Mouse (Mus musculus) MEL (cell line): ENCODE results near the gene Nadk2. TPM values are rescaled to one million over a fixed set of nuclear protein-coding genes. Genes with fewer than 3 reads are reported as not detected.
A peak's percentile ranks its signal among the peaks of the same experiment; 100 is the strongest.

Experiments
- DNase-seq: peaks from one replicate; pipeline ENCODE4 v3.0.0; 2011; ENCODE audit warnings: low read depth, low spot score
- H3K27ac ChIP-seq: 2 replicates; pipeline ENCODE4 v1.5.1; 2012; ENCODE audit warnings: low read depth, mild to moderate bottlenecking, control low read depth, low read length, moderate library complexity; ENCODE audit not compliant: control insufficient read depth
- H3K27me3 ChIP-seq, 2 experiments: fragments of 150-350 bp in 1 of 2; sonication (generic) in 1 of 2; 2 replicates each; pipeline ENCODE4 v1.6.1; 2012; ENCODE audit warnings: low read length in 2 of 2, mild to moderate bottlenecking in 2 of 2, improper control_type of control experiment in 1 of 2, moderate library complexity in 1 of 2; ENCODE audit not compliant: insufficient read depth in 2 of 2, control insufficient read depth in 1 of 2
- H3K36me3 ChIP-seq, 2 experiments: 2 replicates each; pipeline ENCODE4 v1.6.1; 2012 to 2014; ENCODE audit warnings: low read length in 2 of 2, improper control_type of control experiment in 1 of 2, inconsistent platforms in 1 of 2, mild to moderate bottlenecking in 1 of 2; ENCODE audit not compliant: insufficient read depth in 2 of 2, control insufficient read depth in 1 of 2
- H3K4me1 ChIP-seq, 2 experiments: fragments of 150-350 bp in 1 of 2; sonication (generic) in 1 of 2; 2 replicates each; pipeline ENCODE4 v1.6.1; 2012; ENCODE audit warnings: low read length in 2 of 2, improper control_type of control experiment in 1 of 2, mild to moderate bottlenecking in 1 of 2; ENCODE audit not compliant: insufficient read depth in 2 of 2, control insufficient read depth in 1 of 2
- H3K4me3 ChIP-seq, 2 experiments: fragments of 150-350 bp in 1 of 2; sonication (generic) in 1 of 2; 2 replicates each; pipeline ENCODE4 v1.5.1; 2012; ENCODE audit warnings: low read depth in 2 of 2, low read length in 2 of 2, mild to moderate bottlenecking in 2 of 2, moderate library complexity in 2 of 2, control low read depth in 1 of 2, improper control_type of control experiment in 1 of 2; ENCODE audit not compliant: control insufficient read depth in 1 of 2, insufficient read depth in 1 of 2
- H3K79me2 ChIP-seq: 2 replicates; pipeline ENCODE4 v1.6.1; 2012; ENCODE audit warnings: mild to moderate bottlenecking, low read length, moderate library complexity; ENCODE audit not compliant: control insufficient read depth, poor library complexity, insufficient read depth
- H3K9ac ChIP-seq: 2 replicates; pipeline ENCODE4 v1.6.1; 2012; ENCODE audit warnings: low read depth, mild to moderate bottlenecking, control low read depth, low read length, moderate library complexity; ENCODE audit not compliant: control insufficient read depth, poor library complexity, severe bottlenecking
- H3K9me3 ChIP-seq: fragments of 150-350 bp; sonication (generic); replicated peaks from 2 replicates; pipeline ENCODE4 v1.6.1; 2012; ENCODE audit warnings: mild to moderate bottlenecking, low read length, improper control_type of control experiment, moderate library complexity; ENCODE audit not compliant: insufficient read depth
- BHLHE40 ChIP-seq: IDR thresholded peaks from 2 replicates; pipeline ENCODE4 v1.6.1; 2012; ENCODE audit warnings: low read depth, mild to moderate bottlenecking, inconsistent platforms, low read length, improper control_type of control experiment, borderline replicate concordance
- ELF1 ChIP-seq: IDR thresholded peaks from 2 replicates; pipeline ENCODE4 v1.6.1; 2014; ENCODE audit warnings: low read depth, mild to moderate bottlenecking, inconsistent platforms, low read length, improper control_type of control experiment, moderate library complexity
- EP300 ChIP-seq, 2 experiments: IDR thresholded peaks; 2 replicates each; pipeline ENCODE4 v1.6.1; 2011; ENCODE audit warnings: improper control_type of control experiment in 2 of 2, low read length in 2 of 2, low read depth in 1 of 2, mild to moderate bottlenecking in 1 of 2
- MAZ ChIP-seq: IDR thresholded peaks from 2 replicates; pipeline ENCODE4 v1.6.1; 2012; ENCODE audit warnings: low read depth, mild to moderate bottlenecking, inconsistent platforms, low read length, improper control_type of control experiment
- MXI1 ChIP-seq: IDR thresholded peaks from 2 replicates; pipeline ENCODE4 v1.6.1; 2011; ENCODE audit warnings: mild to moderate bottlenecking, low read depth, low read length, improper control_type of control experiment
- MYC ChIP-seq: IDR thresholded peaks from 2 replicates; pipeline ENCODE4 v1.6.1; 2011; ENCODE audit warnings: low read depth, mild to moderate bottlenecking, low read length, improper control_type of control experiment, moderate library complexity
- POLR2A ChIP-seq, 2 experiments: IDR thresholded peaks; 2 replicates each; pipeline ENCODE4 v1.6.1; 2011 to 2012; ENCODE audit warnings: low read length in 2 of 2, mild to moderate bottlenecking in 2 of 2, control low read depth in 1 of 2, improper control_type of control experiment in 1 of 2, low read depth in 1 of 2, moderate library complexity in 1 of 2; ENCODE audit not compliant: control insufficient read depth in 1 of 2, insufficient read depth in 1 of 2, poor library complexity in 1 of 2
- POLR2AphosphoS2 ChIP-seq: IDR thresholded peaks from 2 replicates; pipeline ENCODE4 v1.6.1; 2011; ENCODE audit warnings: low read length, improper control_type of control experiment
- RCOR1 ChIP-seq: IDR thresholded peaks from 2 replicates; pipeline ENCODE4 v1.6.1; 2012; ENCODE audit warnings: low read depth, mild to moderate bottlenecking, inconsistent platforms, low read length, improper control_type of control experiment
- SMC3 ChIP-seq: IDR thresholded peaks from 2 replicates; pipeline ENCODE4 v1.6.1; 2011; ENCODE audit warnings: low read depth, low read length, improper control_type of control experiment
- UBTF ChIP-seq: IDR thresholded peaks from 2 replicates; pipeline ENCODE4 v1.6.1; 2012; ENCODE audit warnings: low read depth, mild to moderate bottlenecking, inconsistent platforms, low read length, improper control_type of control experiment, moderate library complexity, borderline replicate concordance; ENCODE audit not compliant: insufficient read depth
- ZC3H11A ChIP-seq: IDR thresholded peaks from 2 replicates; pipeline ENCODE4 v1.6.1; 2012; ENCODE audit warnings: low read depth, mild to moderate bottlenecking, inconsistent platforms, low read length, improper control_type of control experiment
- polyA plus RNA-seq, 2 experiments: library from polyadenylated mRNA; stranded (reverse) in 1 of 2; unstranded in 1 of 2; fragments of >175 nt in 1 of 2; fragments of >200 nt in 1 of 2; gene quantifications; 2 replicates each; pipeline versions ENCODE4 v1.2.1 to v1.2.4; 2012; ENCODE audit warnings: low replicate concordance in 2 of 2, low read depth in 1 of 2; ENCODE audit not compliant: insufficient read length in 2 of 2, insufficient read depth in 1 of 2, missing spikeins in 1 of 2
- total RNA-seq: library from RNA; depleted of rRNA; stranded (reverse); fragments of 300-350 nt; gene quantifications from 2 replicates; pipeline ENCODE4 v1.2.3, GENCODE M21; 2012

Nadk2 gene
- total and polyA plus RNA-seq, 3 experiments = 168 to 659 (median 361) TPM

DNA sequence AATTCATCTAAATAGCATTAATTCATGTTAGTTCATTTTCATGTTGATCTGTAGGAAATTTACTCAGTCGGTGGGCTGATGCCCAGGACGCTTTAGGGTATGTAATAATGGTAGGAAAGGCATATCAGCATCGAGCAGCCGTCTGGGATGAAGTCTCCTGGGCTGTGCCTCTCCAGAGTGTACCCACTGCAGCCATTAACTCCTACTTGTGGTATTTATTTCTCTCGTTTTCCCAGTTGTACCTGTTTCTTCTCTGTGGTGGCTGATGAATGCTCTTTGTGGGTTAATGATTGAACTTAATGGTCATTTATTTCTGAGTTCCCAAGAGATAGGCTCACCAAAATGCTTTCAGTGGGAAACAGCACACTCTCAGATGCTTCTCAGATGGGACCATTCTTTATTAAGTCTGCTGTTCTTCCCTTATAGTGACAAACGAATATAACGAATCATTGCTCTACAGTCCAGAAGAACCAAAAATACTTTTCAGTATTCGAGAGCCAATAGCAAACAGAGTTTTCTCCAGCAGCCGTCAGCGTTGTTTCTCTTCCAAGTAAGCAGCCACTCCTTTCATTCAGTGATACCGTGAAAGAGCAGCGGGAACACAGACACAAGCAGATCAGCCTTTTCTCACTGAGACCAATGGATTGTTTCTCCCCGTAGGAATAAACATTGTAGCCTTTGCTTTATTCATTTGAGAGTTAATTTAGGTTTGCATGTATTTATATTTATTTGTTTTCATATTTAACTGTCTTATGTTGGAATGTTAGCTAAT is 35.4 kb downstream of the Nadk2 start:
- Histone ChIP-seq H3K9ac (no peak overlapping the region), H3K27ac (no peak overlapping the region), H3K4me1 (no peaks in the 10 kb centered on the region), H3K4me3 (no peak overlapping the region), H3K36me3 (peaks cover 0 to 63% of the 10 kb centered on the region in 2 experiments; a peak in 2 of 4 replicates), H3K79me2 (no peaks in the 10 kb centered on the region), H3K9me3 (no peaks in the 10 kb centered on the region), H3K27me3 (no peaks in the 10 kb centered on the region)
- TF ChIP-seq POLR2A (IDR thresholded peaks at IDR 0.05; ENCODE audit: control insufficient read depth in 1 of 2, insufficient read depth in 1 of 2, low read depth in 1 of 2, low read length in 2 of 2, poor library complexity in 1 of 2) (no peak), ZC3H11A (no peak), BHLHE40 (no peak), UBTF (no peak)
- no peak for DNase-seq

DNA sequence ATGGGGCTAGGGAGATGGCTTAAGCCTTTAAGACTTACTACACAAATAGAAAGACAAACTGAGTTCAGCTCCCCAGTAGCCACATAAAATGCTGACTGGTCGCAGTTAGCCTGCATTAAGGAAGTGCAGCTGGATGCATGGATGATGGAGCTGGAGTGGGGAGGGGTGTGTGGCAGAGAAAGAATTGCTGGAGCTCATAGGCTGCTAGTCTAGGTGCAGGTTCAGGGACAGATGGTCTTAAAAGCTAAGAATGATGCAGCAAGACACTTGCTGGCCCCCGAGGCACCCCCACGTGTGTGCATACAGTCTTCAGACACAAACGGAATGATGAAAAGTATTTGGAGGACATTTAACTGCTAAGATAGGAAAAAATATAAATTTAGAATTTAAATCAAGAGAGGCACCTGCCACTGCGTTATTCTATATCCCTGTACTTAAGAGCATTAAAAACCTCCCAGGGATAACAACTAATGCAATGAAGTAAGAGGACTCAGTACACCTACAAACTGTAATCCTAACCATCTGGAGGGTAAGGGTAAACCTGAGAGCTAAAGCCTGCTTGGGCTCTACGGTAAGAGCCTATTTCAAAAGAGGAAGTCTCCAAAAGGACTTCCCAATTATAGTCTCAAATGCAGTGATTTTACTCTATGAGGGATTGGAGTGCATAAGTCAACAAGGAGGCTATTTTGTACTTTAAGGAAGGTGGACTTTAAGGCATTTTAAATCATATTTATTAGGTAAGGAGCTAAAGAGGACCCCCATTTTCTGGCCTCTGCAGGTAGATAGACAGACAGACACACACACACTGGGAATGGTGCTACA is 39.7 kb downstream of the Nadk2 start:
- Histone ChIP-seq H3K27ac (no peak overlapping the region), H3K9ac (no peak overlapping the region), H3K36me3 (peaks cover 0 to 53% of the 10 kb centered on the region in 2 experiments; a peak in 2 of 4 replicates), H3K27me3 (no peaks in the 10 kb centered on the region), H3K9me3 (no peaks in the 10 kb centered on the region), H3K4me1 (no peaks in the 10 kb centered on the region), H3K4me3 (no peak overlapping the region), H3K79me2 (no peaks in the 10 kb centered on the region)
- TF ChIP-seq MAZ (no peak), EP300 (IDR thresholded peaks at IDR 0.05; ENCODE audit: low read depth in 1 of 2, low read length in 2 of 2) (peak in 1 of 2 experiments; percentile 48; a peak in 2 of 4 replicates), POLR2AphosphoS2 (peak; percentile 59; the same call in 1 of the 2 replicates), MXI1 (0 out of 2 replicates have a peak, but pooled peaks have one; percentile 19), MYC (no peak), RCOR1 (peak; percentile 87), ELF1 (0 out of 2 replicates have a peak, but pooled peaks have one; percentile 8), SMC3 (peak; percentile 15; the same call in 1 of the 2 replicates)
- DNase-seq = peak; percentile 54
